Mouse (Mus musculus) spleen, adult 12 weeks (tissue): ENCODE results near the gene Traf2.

Experiments used
- DNase-seq: peaks from one replicate; pipeline ENCODE4 v3.0.0; 2022; ENCODE audit warnings: low spot score

Gene Traf2

GRCm38 (mm10) chr2:25541644-25542367 lies 4.9 kb downstream of the Traf2 start:
- no peak for DNase-seq

GRCm38 (mm10) chr2:25540541-25540948 lies 6.2 kb downstream of the Traf2 start:
- no peak for DNase-seq

DNA sequence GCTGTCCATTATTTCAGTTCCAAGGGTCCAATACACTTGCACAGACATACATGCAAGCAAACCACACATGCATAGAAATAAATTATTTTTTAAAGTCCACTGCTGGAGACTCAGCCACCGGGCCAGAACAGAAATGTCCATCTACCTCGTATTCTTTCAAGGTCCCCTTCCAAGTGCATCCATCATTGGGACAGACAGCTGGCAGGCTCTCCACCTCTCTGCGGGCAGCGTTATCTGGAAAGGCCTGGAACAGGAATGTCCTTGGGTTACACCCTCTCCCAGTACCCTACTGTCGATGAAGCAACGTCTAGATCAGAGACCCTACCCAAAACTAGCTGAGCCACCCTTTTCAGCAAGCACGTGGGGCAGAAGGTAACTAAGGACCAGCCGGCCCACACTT lies 10.2 kb downstream of the Traf2 start:
- DNase-seq: no peak

DNA sequence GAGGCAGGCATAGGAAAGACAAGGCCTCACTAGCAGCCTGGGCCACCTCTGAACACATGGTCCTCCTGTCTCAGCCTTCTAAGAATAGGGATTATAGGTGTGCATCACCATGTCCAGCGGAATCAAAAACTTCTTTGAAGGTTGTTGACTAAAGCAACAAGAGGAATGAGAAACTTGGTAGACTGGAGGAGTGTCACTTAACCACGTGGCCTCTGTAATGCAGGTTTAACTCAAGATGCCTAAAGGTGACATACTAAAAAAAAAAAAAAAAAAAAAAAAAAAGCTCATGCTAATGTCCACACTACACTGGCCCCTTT lies 11.9 kb downstream of the Traf2 start:
- DNase-seq: no peak

DNA sequence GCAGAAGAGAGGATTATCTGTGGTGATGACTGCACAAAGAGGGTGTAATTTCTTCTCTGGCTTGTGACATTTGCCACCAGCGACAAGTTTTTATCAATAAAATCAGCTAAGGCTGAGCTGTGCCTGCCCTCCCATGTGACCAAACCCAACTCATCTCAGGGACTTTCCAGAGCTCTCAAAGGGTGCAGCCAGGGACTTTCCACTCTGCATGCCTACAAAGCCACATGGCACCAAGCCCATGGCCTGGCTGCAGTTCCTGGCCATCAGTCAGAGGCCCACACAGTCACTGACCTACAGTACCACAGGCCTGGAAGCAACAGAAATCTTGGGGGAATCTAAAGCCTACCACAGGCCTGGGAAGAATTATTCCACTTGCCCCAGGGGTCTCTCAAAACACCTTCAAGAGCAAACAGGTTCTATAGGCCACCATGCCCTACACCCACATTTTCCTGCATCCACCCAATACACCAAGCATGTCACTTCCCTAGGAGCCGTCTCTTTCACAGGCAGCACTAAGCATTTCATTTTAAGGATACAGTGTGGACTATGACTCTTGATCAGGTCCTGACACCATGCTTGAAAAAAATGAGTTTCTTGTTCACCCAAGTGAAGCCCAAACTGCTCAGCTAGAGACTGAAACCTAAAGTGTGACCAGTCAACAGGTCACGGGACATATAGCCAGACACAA lies 12.4 kb downstream of the Traf2 start:
- DNase-seq: peak; percentile 45

DNA sequence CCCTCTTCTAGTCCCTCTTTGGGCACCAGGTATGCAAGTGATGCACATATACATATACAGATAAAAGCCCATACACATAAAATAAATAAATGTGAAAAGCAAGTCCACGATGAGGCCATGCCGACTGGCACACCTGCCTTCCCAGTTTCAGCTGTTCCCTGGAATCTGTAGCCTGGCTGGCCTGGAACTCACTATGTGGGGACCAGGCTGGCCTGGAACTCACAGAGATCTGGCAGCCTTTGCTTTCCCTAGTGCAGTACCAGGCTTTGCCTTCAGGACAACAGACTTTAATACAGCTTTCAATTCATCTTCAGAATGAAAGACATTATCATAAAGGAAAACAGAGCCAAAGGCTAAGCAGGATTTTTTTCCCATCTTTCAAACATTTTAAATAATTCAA lies 13.0 kb downstream of the Traf2 start:
- no peak for DNase-seq

DNA sequence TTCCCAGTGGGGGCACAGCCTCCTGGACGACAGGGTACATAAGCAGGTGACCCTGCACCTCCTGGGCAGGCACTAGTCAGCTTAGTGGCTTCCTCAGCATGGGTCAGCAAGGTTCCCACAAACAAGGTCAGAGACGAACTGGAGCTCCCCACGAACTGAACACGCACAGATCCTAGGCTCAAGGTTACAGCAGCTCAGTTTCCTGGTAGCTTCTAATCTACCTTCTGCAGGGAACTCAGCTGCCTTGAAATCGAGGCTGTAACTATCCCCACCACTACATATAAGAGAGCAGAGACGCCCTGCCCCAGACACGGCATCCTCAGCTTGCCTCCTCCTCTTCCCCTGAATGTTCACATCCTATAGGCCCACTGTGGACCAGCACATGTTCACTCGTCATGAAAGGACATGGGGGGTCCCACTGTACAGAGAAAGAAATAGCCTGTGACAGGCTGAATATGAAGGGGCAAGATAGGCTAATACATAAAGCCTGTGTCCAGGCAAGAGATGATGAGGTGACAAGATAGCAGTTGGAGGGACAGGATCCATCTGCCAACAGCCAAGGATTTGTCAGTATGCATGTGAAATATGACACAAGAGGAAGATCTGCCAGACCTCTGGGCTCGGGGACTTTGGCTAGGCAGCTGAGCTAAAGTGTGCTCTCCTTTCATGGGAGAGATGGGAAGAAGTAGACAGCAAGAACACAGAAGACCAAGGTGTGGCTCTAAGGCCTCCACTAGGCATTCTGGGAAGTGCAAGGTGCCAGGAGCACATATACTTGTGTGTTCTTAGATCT lies 20.0 kb downstream of the Traf2 start:
- DNase-seq: no peak

- no peak for DNase-seq
Measured at GRCm38 (mm10) chr2:25509912-25510311, 36.8 kb downstream of the Traf2 start.

- DNase-seq: no peak
Measured at GRCm38 (mm10) chr2:25506964-25507363, 39.8 kb downstream of the Traf2 start.

GRCm38 (mm10) chr2:25505860-25506259 lies 40.9 kb downstream of the Traf2 start:
- no peak for DNase-seq

GRCm38 (mm10) chr2:25505000-25505399 lies 41.7 kb downstream of the Traf2 start:
- DNase-seq: no peak

DNA sequence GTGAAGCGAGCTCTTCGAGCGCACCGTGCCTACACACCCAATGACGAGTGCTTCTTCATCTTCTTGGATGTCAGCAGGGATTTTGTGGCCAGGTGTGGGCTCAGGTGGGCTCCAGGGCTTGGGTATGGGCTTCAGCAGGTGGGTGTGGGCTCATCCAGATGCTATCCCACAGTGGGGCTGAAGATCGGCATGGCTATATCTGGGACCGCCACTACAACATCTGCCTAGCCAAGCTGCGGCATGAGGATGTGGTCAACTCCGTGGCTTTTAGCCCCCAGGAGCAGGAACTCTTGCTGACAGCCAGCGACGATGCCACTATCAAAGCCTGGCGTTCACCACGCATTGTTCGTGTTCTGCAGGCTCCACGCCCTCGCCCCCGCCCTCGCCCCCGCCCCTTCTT lies 42.2 kb downstream of the Traf2 start:
- DNase-seq: no peak

DNA sequence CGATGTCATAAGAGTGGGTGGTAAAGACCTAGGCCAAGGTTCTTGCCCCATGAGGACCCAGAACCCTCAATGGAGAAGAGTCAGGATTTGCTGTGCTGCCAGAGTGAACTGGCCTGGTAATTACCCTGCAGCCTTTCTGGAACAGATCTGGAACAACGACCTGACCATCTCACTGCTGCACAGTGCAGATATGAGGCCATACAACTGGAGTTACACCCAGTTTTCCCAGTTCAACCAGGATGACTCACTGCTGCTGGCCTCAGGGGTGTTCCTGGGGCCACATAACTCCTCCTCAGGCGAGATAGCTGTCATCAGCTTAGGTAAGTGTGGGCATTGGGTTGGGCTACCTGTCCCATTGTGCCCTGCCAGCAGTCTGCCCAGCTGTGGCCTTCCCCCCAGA lies 44.0 kb downstream of the Traf2 start:
- DNase-seq: no peak

GRCm38 (mm10) chr2:25501593-25502486 lies 44.9 kb downstream of the Traf2 start, which contains the start of gene C8g:
C8g (minus strand) TSS chr2:25501719.
- DNase-seq: no peak

GRCm38 (mm10) chr2:25500576-25501405 lies 45.9 kb downstream of the Traf2 start, which contains the start of gene Fbxw5:
Fbxw5 (plus strand) TSS chr2:25500750.
- peak; percentile 53 for DNase-seq

DNA sequence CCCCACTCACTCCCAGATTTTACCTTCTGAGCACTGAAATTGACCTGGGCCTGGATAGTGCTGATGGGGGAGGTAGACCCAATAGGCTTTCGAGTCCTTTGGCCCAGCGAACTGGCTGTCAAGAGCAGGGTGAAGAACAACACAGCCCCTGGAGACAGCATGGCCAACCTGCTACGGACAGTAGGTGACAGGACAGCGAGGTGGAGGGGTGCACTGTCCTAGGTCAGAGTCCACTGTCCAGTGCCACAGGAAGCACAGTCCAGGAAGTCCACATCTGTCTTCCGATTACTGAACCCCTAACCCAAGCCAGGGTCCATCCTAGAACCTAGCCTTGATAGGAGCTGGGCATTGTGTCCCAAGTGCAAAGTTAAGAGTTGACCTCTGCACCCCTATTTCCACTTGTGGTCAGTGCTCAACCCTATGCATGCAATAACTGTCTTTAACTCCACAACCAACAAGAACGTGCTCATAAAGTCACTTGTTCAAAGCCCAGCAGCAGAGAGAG lies 46.6 kb downstream of the Traf2 start:
- no peak for DNase-seq

- DNase-seq: no peak
Measured at GRCm38 (mm10) chr2:25498622-25499478, 47.9 kb downstream of the Traf2 start.

DNA sequence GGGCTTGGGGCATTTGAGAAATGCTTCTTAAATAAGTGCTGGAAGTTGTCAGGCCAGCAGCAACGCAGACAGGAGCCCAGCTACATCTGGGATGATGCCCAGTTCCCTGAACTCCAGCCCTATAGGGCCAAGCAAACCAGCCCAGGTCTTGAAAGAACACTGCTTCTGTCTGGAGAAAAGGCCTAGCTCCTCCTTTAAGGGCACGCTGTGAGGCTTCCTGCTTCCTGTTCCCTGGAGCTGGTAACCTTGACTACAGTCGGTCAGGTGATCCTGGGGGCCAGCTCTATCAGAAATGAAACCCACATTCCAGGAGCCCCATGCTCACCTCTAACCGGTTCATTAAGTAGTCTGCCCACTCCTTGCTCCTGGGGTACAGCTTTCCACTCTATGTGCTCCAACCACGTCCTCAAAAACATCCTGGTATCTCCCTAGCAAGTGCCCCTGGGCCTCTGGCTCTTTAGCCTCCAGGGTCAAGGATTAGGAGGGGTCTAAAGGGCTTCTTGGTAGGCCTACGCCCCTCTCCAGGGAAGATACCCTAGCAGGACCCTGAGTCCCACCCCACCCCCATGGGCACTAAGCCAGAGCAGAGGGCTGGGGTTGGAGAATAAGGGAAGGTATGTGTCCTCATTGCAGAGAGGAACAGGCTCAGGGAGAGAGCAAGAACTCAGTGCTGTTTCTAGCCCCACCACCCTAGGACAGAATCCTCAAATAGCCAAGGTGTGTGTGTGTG lies 48.7 kb downstream of the Traf2 start:
- no peak for DNase-seq

- DNase-seq: no peak
Measured at GRCm38 (mm10) chr2:25496462-25496861, 50.3 kb downstream of the Traf2 start.
